Mouse (Mus musculus) thymus, adult 2 months (tissue): ENCODE data around the gene Btbd11. TPM values are rescaled to one million over a fixed set of nuclear protein-coding genes. Genes with fewer than 3 reads are reported as not detected.

Experiments used
- DNase-seq: peaks from one replicate; pipeline ENCODE4 v3.0.0; 2021
- H3K27ac ChIP-seq: fragments of 200-500 bp; 2 replicates; pipeline ENCODE4 v1.5.1; 2012; ENCODE audit warnings: low read length, control low read depth; ENCODE audit not compliant: control insufficient read depth, insufficient read depth
- H3K27me3 ChIP-seq: fragments of 200-500 bp; 2 replicates; pipeline ENCODE4 v1.6.1; 2012; ENCODE audit warnings: mild to moderate bottlenecking, low read length, moderate library complexity, mixed read lengths; ENCODE audit not compliant: control insufficient read depth, insufficient read depth
- H3K36me3 ChIP-seq: fragments of 200-500 bp; 2 replicates; pipeline ENCODE4 v1.6.1; 2012; ENCODE audit warnings: mild to moderate bottlenecking, low read length, moderate library complexity; ENCODE audit not compliant: control insufficient read depth, insufficient read depth
- H3K4me1 ChIP-seq: fragments of 200-500 bp; replicated peaks from 2 replicates; pipeline ENCODE4 v1.6.1; 2012; ENCODE audit warnings: low read length; ENCODE audit not compliant: control insufficient read depth, insufficient read depth
- H3K4me3 ChIP-seq: fragments of 200-500 bp; 2 replicates; pipeline ENCODE4 v1.5.1; 2012; ENCODE audit warnings: mild to moderate bottlenecking, low read length, control low read depth, moderate library complexity; ENCODE audit not compliant: control insufficient read depth, insufficient read depth
- CTCF ChIP-seq: fragments of 200-500 bp; IDR thresholded peaks from 2 replicates; pipeline ENCODE4 v1.5.1; 2012; ENCODE audit warnings: mild to moderate bottlenecking, control low read depth, low read length, moderate library complexity, borderline replicate concordance; ENCODE audit not compliant: control insufficient read depth, poor library complexity, insufficient read depth; ENCODE audit errors: extremely low read depth
- POLR2A ChIP-seq: fragments of 200-500 bp; IDR thresholded peaks from 2 replicates; pipeline ENCODE4 v1.6.1; 2012; ENCODE audit warnings: mild to moderate bottlenecking, low read length, control low read depth, moderate library complexity; ENCODE audit not compliant: control insufficient read depth, poor library complexity, insufficient read depth; ENCODE audit errors: extremely low read depth
- WGBS: fragments of 180-500 bp; shearing (Covaris S2); methylation state at CpG from one replicate; pipeline ENCODE4 v1.1.7; 2018; 5-methylcytosine and 5-hydroxymethylcytosine counted together
- polyA plus RNA-seq: library from polyadenylated mRNA; depleted of rRNA; stranded (reverse); fragments of >200 nt; gene quantifications from 2 replicates; pipeline ENCODE4 v1.2.3, GENCODE M21; 2012

The Btbd11 gene
- polyA plus RNA-seq, 1 experiment, result 32.3 TPM

DNA sequence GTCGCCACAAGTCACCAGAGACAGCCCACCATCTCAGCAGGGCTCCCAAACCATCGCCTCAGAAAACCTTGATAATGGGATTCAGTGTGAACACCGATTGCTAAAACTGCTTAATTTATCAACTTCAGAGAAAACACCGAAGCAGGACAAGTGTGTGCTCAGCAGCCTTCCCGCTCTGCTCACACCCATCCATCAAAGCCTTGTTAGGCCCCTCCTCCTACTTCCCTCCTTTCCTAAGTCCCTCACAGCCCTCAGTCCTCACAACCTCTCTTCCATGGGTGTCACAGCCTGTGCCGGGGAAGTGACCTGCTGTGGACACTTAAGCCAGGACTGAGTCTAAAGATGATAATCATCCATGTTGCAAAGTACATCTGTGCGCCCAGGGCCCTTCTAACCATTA lies 251.0 kb downstream of the Btbd11 start:
- Histone ChIP-seq H3K4me1 (no peaks in the 10 kb centered on the region), H3K27ac (no peak overlapping the region), H3K4me3 (no peak overlapping the region), H3K36me3 (no peaks in the 10 kb centered on the region), H3K27me3 (no peaks in the 10 kb centered on the region)
- WGBS, result 67% methylated on average over 7 of the region's 7 CpGs
- TF ChIP-seq POLR2A (no peak), CTCF (no peak)
- no peak for DNase-seq

DNA sequence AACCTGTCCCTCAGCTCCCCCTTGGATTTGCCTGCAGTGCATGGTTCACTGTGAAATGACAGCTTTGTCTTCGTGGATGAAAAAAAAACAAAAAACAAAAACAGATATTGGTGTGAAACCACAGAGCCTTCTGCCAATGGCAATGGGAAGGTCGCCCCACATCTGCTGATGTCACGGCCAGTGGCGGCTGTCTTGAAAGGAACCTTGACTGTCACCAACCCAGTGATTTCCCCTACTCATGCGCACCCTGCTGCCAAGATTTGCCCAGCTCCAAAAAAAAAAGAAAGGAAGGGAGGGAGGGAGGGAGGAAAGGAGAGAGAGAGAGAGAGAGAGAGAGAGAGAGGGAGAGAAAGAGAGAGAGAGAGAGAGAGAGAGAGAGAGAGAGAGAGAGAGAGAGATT lies 251.5 kb downstream of the Btbd11 start:
- DNase-seq, result no peak
- H3K36me3 ChIP-seq, result no peaks in the 10 kb centered on the region
- H3K27ac ChIP-seq, result no peak overlapping the region
- no peaks in the 10 kb centered on the region for H3K27me3 ChIP-seq
- H3K4me3 ChIP-seq, result no peak overlapping the region
- WGBS, result 64% methylated on average over 5 of the region's 5 CpGs
- no peak for TF ChIP-seq POLR2A
- TF ChIP-seq CTCF, result no peak
- no peaks in the 10 kb centered on the region for H3K4me1 ChIP-seq

- DNase-seq, result no peak
- H3K36me3 ChIP-seq, result no peaks in the 10 kb centered on the region
- H3K4me3 ChIP-seq, result no peak overlapping the region
- H3K27me3 ChIP-seq, result no peaks in the 10 kb centered on the region
- no peak overlapping the region for H3K27ac ChIP-seq
- WGBS, result 68% methylated on average over 7 of the region's 7 CpGs
- H3K4me1 ChIP-seq, result no peaks in the 10 kb centered on the region
- TF ChIP-seq CTCF (no peak), POLR2A (no peak)
These were observed 253.0 kb downstream of the Btbd11 start for GRCm38 (mm10) chr10:85639581-85639980.

- H3K27me3 ChIP-seq, result no peaks in the 10 kb centered on the region
These were observed 253.8 kb downstream of the Btbd11 start for GRCm38 (mm10) chr10:85640408-85640807.

GRCm38 (mm10) chr10:85645346-85645745 lies 258.7 kb downstream of the Btbd11 start:
- Histone ChIP-seq H3K4me1 (no peaks in the 10 kb centered on the region), H3K36me3 (no peaks in the 10 kb centered on the region), H3K27ac (no peak overlapping the region), H3K27me3 (no peaks in the 10 kb centered on the region), H3K4me3 (no peak overlapping the region)
- no peak for DNase-seq
- no peak for TF ChIP-seq POLR2A
- no peak for TF ChIP-seq CTCF
- 92% methylated on average over 6 of the region's 6 CpGs for WGBS

More at GRCm38 (mm10) chr10:85640408-85640807, 253.8 kb downstream of the Btbd11 start:
- Histone ChIP-seq H3K4me1 (no peaks in the 10 kb centered on the region), H3K36me3 (no peaks in the 10 kb centered on the region), H3K27ac (no peak overlapping the region), H3K4me3 (no peak overlapping the region)
- TF ChIP-seq POLR2A (no peak), CTCF (no peak)
- 78% methylated on average over 8 of the region's 8 CpGs for WGBS
- DNase-seq, result no peak

DNA sequence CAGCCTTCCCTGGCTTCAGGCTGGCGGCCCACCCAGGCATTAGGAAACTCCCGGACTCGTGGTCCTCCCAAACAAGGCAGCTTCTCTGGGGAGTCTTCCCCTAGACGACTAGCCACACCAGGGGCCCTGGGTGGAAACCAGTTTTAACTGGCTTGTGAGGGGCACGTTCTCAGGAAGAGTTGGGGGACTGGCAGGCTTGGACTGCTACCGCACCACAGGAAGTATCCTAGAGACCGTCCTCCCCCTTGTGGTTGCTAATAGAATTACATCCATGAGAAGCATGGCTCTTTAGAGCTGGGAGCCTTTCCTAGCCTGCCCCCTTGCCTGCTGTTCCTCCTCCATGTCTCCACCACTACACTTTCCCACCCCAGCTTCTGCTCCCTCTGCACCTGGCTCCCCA lies 265.1 kb downstream of the Btbd11 start:
- Histone ChIP-seq H3K4me3 (no peak overlapping the region), H3K27me3 (no peaks in the 10 kb centered on the region), H3K27ac (no peak overlapping the region), H3K36me3 (no peaks in the 10 kb centered on the region), H3K4me1 (no peaks in the 10 kb centered on the region)
- 40% methylated on average over 7 of the region's 7 CpGs for WGBS
- peak; percentile 40 for DNase-seq
- TF ChIP-seq POLR2A (no peak), CTCF (peak; percentile 48; the same call in 1 of the 2 replicates)

DNA sequence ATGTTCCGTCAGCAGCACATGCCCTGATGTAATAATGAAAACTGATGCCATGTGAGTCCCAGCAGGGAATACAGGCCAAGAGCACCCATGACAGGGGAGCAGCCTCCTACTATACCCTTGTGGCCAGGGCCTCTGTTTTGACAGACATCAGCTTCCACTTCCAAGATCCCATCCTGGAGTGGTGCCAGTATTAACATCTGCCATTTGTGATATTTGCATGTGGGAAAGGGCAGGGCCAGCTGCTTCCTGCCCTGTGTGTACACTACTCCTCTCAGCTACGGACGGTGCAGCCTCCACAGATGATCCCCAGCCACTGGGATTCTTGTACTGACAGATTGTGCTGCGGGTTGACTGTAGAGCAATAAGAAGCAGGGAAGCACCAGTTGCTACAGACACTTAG lies 269.3 kb downstream of the Btbd11 start:
- WGBS, result 32% methylated on average over 4 of the region's 4 CpGs
- Histone ChIP-seq H3K27me3 (no peaks in the 10 kb centered on the region), H3K4me1 (no peaks in the 10 kb centered on the region), H3K36me3 (no peaks in the 10 kb centered on the region), H3K27ac (no peak overlapping the region), H3K4me3 (no peak overlapping the region)
- TF ChIP-seq CTCF, result no peak
- no peak for TF ChIP-seq POLR2A
- no peak for DNase-seq
